In the genomic region with DNA sequence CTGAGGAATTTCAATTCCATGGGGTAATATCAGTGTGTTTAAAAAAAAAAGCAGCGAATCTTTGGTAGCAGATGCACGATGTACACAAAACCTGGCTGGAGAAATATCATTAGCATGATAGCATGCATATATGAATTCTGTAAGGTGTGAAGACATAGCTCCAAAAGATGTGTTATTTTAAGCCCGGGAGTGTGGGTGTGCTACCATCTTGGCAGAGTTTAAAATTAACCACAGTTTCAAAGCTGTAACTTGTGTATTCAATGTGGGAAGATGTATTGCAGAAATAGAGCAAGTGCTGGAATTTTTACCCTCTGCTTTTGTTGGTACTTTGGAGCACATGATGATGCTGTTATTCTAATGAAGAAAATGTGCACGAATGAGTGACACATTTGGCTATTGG, we compare ENCODE assay signal across 14 mouse cellular contexts.
A peak's percentile ranks its signal among the peaks of the same experiment; 100 is the strongest.
DNase-seq lines count a peak whose midpoint lies in the region; ATAC-seq lines count a peak whose summit lies in the region.
"Had no signal": no experiment of that assay in that cellular context is flagged by ENCODE, and none has a peak within 500 bp of the region (broad histone marks: within the 10 kb centered on the region; RNA-seq: fewer than 3 reads in every experiment).

No protein-coding gene starts in this region.

- peak; percentile 94 for ATAC-seq in frontal cortex, adult (ENCODE audit: low TSS enrichment)
- ATAC-seq in activated CD4-positive, CD25-positive, alpha-beta regulatory T cell, adult 4 months: no peak
- ATAC-seq: hindbrain, postnatal 0 days; lung, postnatal 0 days had no signal

- intact Hi-C loops in left cerebral cortex, postnatal 4 days (cut with DNase I): no loop called here

- peak; percentile 84 for DNase-seq in left cerebral cortex, adult 11 months (ENCODE audit: low spot score)
- DNase-seq in left cerebral cortex, postnatal 4 days: no peak
- peak; percentile 61 to 68 for DNase-seq in left cerebral cortex, adult 18-20 months (ENCODE audit: low spot score in 2 of 2)
- peak; percentile 69 to 88 for DNase-seq in right cerebral cortex, postnatal 36 days (ENCODE audit: low spot score in 2 of 2)
- no peak for DNase-seq in adrenal gland, postnatal 10 days
- DNase-seq: adrenal gland, adult 8-10 months; cerebellum, adult 9-10 months; kidney, adult 2 months; kidney, postnatal 25 days; liver, embryonic 13.5 days had no signal

Comparison
In these comparisons a context has a peak if more than half of its experiments do, and no peak if none do; other contexts are left out.
1. DNase-seq: peak in left cerebral cortex, adult 11 months (single experiment), left cerebral cortex, adult 18-20 months (2 of 2) and right cerebral cortex, postnatal 36 days (2 of 2); none in left cerebral cortex, postnatal 4 days (single experiment) and adrenal gland, postnatal 10 days (single experiment).